Mouse (Mus musculus): ENCODE data around the gene Lingo1.

GRCm38 (mm10) chr9:56842303-56842719 lies 46.0 kb upstream of the Lingo1 start:
- TF ChIP-seq CTCF (IDR thresholded peaks at IDR 0.05; ENCODE audit: extremely low read depth, insufficient read length, insufficient replicate concordance, low read depth, low read length) = no peak
- TF ChIP-seq POLR2A (IDR thresholded peaks at IDR 0.05; ENCODE audit: low read depth, low read length) = no peak
